Mouse (Mus musculus) heart, postnatal 0 days (tissue): ENCODE results near the gene Kcnq4. TPM values are rescaled to one million over a fixed set of nuclear protein-coding genes. Genes with fewer than 3 reads are reported as not detected.
A peak's percentile ranks its signal among the peaks of the same experiment; 100 is the strongest.

Experiments
- ATAC-seq: fragments of 200-750 bp; cut with Nextera tagmentation; 2 replicates; pipeline ENCODE4 v1.8.0; 2017; ENCODE audit warnings: low read depth, moderate number of reproducible peaks, moderate library complexity; ENCODE audit not compliant: insufficient read depth
- DNase-seq: peaks from one replicate; pipeline ENCODE4 v3.0.0-alpha.2; 2016; ENCODE audit warnings: low spot score
- H3K27ac ChIP-seq: fragments of 300-500 bp; sonication (generic); 2 replicates; pipeline ENCODE4 v1.5.1; 2014; ENCODE audit warnings: low read depth, mild to moderate bottlenecking
- H3K27me3 ChIP-seq: fragments of 300-500 bp; sonication (generic); 2 replicates; pipeline ENCODE4 v1.6.1; 2014; ENCODE audit warnings: low read length, mixed read lengths; ENCODE audit not compliant: control insufficient read depth, insufficient read depth
- H3K36me3 ChIP-seq: fragments of 300-500 bp; sonication (generic); replicated peaks from 2 replicates; pipeline ENCODE4 v1.6.1; 2014; ENCODE audit warnings: low read length, mixed read lengths; ENCODE audit not compliant: control insufficient read depth, insufficient read depth
- H3K4me1 ChIP-seq: fragments of 300-500 bp; sonication (generic); 2 replicates; pipeline ENCODE4 v1.6.1; 2014; ENCODE audit warnings: antibody characterized with exemption; ENCODE audit not compliant: control insufficient read depth, insufficient read depth
- H3K4me2 ChIP-seq: fragments of 300-500 bp; sonication (generic); 2 replicates; pipeline ENCODE4 v1.6.1; 2014; ENCODE audit warnings: low read depth, mild to moderate bottlenecking, low read length, moderate library complexity
- H3K4me3 ChIP-seq: fragments of 300-500 bp; sonication (generic); 2 replicates; pipeline ENCODE4 v1.5.1; 2014; ENCODE audit warnings: low read depth, low read length
- H3K9ac ChIP-seq: fragments of 300-500 bp; sonication (generic); replicated peaks from 2 replicates; pipeline ENCODE4 v1.6.1; 2014; ENCODE audit warnings: low read depth, low read length, mixed read lengths
- H3K9me3 ChIP-seq: fragments of 300-500 bp; sonication (generic); replicated peaks from 2 replicates; pipeline ENCODE4 v1.6.1; 2016; ENCODE audit warnings: low read length; ENCODE audit not compliant: control insufficient read depth
- CTCF ChIP-seq: IDR thresholded peaks from 2 replicates; pipeline ENCODE4 v1.5.1; 2016; ENCODE audit warnings: antibody characterized with exemption, control low read depth, low read depth
- EP300 ChIP-seq: IDR thresholded peaks from 2 replicates; pipeline ENCODE4 v1.6.1; 2016; ENCODE audit warnings: antibody characterized with exemption, low read depth
- WGBS: fragments of 180-500 bp; shearing (Covaris S2); extraction: QIAGEN DNeasy Blood & Tissue Kit; methylation state at CpG from one replicate; pipeline ENCODE4 v1.1.7; 2014; 5-methylcytosine and 5-hydroxymethylcytosine counted together
- polyA plus RNA-seq: library from polyadenylated mRNA; unstranded; fragments of >200 nt; fragmentation: Nextera tagmentation; extraction: Ambion mirVana; gene quantifications from 2 replicates; pipeline ENCODE4 v1.2.1, GENCODE M21; 2015
- total RNA-seq: library from RNA; depleted of rRNA; stranded (reverse); fragments of >200 nt; gene quantifications from 2 replicates; pipeline ENCODE4 v1.2.3, GENCODE M21; 2014; ENCODE audit warnings: low replicate concordance

Kcnq4 gene
- total and polyA plus RNA-seq, 2 experiments from 2014 or later, result 0.57 to 2.9 TPM

DNA sequence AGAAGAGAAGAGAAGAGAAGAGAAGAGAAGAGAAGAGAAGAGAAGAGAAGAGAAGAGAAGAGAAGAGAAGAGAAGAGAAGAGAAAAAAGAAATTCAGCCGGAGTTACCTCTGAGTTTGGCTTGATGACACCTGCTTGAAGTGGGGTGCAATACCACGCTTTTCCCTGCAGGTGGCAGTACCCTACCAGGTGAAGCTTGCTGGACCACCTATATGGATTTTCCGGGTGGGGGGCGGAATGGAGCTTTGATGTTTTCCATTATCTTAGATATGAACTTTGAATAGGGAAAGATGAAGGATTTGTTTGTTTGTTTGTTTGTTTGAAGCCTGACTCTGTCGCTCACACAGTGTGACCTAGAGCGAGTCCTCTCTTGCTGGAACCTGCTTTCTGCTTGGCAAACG is 67.5 kb downstream of the Kcnq4 start:
- Histone ChIP-seq H3K9me3 (no peaks in the 10 kb centered on the region), H3K4me1 (no peaks in the 10 kb centered on the region), H3K36me3 (no peaks in the 10 kb centered on the region), H3K27me3 (no peaks in the 10 kb centered on the region), H3K4me2 (no peak overlapping the region), H3K4me3 (no peak overlapping the region), H3K9ac (no peak overlapping the region), H3K27ac (no peak overlapping the region)
- 50% methylated on average over 7 of the region's 7 CpGs for WGBS
- ATAC-seq, result no peak
- DNase-seq, result peak; percentile 25
- peak; percentile 70 for TF ChIP-seq CTCF
- TF ChIP-seq EP300, result no peak

DNA sequence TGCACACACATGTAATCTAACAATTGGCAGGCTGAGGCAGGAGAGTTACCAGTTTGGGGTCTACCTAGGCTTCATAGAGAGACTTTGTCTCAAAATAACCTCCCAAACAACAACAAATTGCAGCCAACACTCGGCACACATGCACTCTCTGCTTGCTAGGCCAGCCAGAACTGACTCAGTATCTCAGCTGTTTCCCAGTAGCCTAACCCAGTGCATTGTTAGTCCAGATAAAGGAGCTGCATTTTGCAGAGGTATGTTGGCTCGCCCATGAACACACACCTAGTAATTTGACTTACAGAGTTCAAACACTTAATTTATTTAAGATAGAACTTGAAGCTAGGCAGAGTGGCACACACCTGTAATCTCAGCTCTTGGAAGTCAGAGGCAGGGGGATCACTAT is 72.8 kb downstream of the Kcnq4 start:
- no peaks in the 10 kb centered on the region for H3K36me3 ChIP-seq

DNA sequence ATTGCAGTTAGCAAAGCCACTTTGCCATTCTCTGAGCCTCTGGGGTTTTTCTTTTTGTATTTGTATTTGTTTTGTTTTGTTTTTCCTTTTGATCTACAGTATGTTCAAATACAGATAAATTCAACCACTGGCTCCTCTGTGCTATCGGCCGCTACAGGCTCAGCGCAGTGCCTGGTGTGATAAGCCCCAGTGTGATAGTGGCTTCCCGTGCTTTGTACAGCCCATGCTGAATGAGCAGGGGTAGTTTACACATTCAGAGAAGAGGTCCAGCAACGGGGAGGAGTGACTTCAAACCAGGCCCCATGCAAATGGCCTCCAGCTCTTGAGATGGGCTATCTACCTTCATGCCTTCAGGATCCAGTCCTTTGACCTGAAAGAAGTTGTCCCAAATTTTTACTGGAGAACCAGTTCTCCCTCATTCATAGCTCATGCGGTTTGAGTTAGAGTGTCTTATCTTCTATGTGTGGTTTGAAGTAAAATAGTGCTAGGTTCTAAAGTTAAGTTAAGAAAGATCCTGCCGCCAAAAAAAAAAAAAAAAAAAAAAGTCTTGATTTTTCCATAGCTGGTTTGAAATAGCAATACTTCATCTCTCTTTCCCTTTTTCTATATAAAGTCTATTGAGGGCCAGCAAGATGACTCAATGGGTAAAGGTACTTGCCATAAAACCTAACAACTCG is 73.5 kb downstream of the Kcnq4 start:
- ATAC-seq (no peak), DNase-seq (peak; percentile 7)
- H3K9ac ChIP-seq, result no peak overlapping the region
- no peaks in the 10 kb centered on the region for H3K36me3 ChIP-seq
- H3K9me3 ChIP-seq, result no peaks in the 10 kb centered on the region; the same call in 1 of the 2 replicates
- no peaks in the 10 kb centered on the region for H3K27me3 ChIP-seq
- no peak overlapping the region for H3K4me3 ChIP-seq
- no peak for TF ChIP-seq CTCF
- TF ChIP-seq EP300, result no peak
- H3K4me1 ChIP-seq, result no peaks in the 10 kb centered on the region
- WGBS, result 46% methylated on average over 8 of the region's 8 CpGs
- no peak overlapping the region for H3K4me2 ChIP-seq
- no peak overlapping the region for H3K27ac ChIP-seq

More for the DNA sequence above, 72.8 kb downstream of the Kcnq4 start:
- H3K4me2 ChIP-seq, result no peak overlapping the region
- no peaks in the 10 kb centered on the region for H3K4me1 ChIP-seq
- no peak overlapping the region for H3K27ac ChIP-seq
- WGBS, result 72% methylated on average over 2 of the region's 2 CpGs
- H3K4me3 ChIP-seq, result no peak overlapping the region
- TF ChIP-seq EP300, result no peak
- TF ChIP-seq CTCF, result no peak
- H3K27me3 ChIP-seq, result no peaks in the 10 kb centered on the region
- DNase-seq, result no peak
- H3K9me3 ChIP-seq, result no peaks in the 10 kb centered on the region
- no peak for ATAC-seq
- H3K9ac ChIP-seq, result no peak overlapping the region

DNA sequence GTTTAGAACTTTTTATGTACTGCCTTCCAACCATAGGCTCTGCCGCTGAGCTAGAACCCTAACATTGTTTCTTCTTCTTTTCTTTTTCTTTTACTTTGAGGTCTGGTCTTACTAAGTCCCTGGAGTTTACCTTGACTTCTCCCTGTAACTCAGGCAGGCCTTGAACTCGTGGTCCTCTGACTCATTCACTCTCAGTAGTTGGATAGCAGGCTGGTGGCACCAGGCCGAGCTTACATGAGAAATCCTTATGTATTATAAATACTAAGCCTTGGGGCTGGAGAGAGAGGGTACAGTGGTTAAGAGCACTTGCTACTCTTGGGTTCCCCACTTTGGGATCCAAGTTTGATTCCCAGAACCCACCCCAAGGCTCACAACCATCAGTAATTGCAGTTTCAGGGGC is 74.8 kb downstream of the Kcnq4 start:
- Histone ChIP-seq H3K36me3 (no peaks in the 10 kb centered on the region), H3K9ac (no peak overlapping the region), H3K27me3 (no peaks in the 10 kb centered on the region), H3K4me2 (no peak overlapping the region), H3K9me3 (no peaks in the 10 kb centered on the region; the same call in 1 of the 2 replicates), H3K27ac (no peak overlapping the region), H3K4me3 (no peak overlapping the region), H3K4me1 (0 out of 2 replicates have a peak, but pooled peaks cover 4% of the 10 kb centered on the region)
- no peak for DNase-seq
- ATAC-seq, result no peak
- WGBS, result 86% methylated on average over 3 of the region's 3 CpGs
- TF ChIP-seq CTCF (no peak), EP300 (no peak)

DNA sequence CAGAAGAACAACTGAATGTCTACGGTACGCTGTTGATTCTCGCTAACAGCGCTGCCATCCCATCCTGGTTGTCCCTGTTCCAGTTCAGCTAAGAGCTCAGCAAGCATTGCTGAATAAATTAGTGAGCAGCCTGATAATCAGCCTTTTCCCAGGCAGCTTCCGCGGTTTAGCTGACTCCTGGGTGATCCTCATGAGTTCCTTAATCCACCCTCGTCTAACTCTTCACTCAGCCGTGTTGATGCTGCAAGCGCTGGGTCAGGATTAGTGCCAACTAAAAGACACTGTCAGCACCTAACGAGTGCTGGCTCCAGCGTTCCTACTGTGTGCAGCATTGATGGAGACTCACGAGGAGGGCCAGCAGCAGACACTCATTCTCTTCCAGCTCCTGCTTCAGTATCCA is 77.4 kb downstream of the Kcnq4 start:
- Histone ChIP-seq H3K4me1 (peaks cover 7% of the 10 kb centered on the region; the same call in 1 of the 2 replicates), H3K27me3 (no peaks in the 10 kb centered on the region), H3K4me3 (no peak overlapping the region), H3K4me2 (no peak overlapping the region), H3K9ac (no peak overlapping the region), H3K36me3 (no peaks in the 10 kb centered on the region), H3K27ac (no peak overlapping the region), H3K9me3 (no peaks in the 10 kb centered on the region; the same call in 1 of the 2 replicates)
- DNase-seq, result no peak
- TF ChIP-seq EP300 (no peak), CTCF (no peak)
- 52% methylated on average over 12 of the region's 12 CpGs for WGBS
- no peak for ATAC-seq

DNA sequence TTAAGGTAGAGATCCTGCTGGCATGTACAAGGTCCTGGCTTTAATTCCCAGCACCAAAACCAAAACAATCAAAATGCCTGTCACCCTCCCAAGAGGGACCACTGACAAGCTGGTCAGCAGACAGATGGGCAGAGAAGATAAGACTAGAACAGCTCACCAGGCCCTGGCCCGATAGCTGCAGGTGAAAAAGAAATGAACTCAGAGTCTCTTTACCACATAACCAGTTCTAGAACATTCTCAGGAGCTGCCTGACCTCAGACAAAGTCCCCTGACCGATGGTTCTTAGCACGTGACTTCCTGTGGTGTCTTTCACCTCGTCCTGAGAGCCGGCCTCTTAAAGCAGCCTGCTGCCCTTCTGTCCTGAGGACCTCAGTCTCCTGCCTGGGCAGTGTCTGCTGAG is 78.8 kb downstream of the Kcnq4 start:
- no peak for ATAC-seq
- Histone ChIP-seq H3K4me2 (no peak overlapping the region), H3K4me1 (peaks cover 13% of the 10 kb centered on the region; the same call in 1 of the 2 replicates), H3K9ac (no peak overlapping the region), H3K4me3 (no peak overlapping the region), H3K27ac (no peak overlapping the region), H3K9me3 (no peaks in the 10 kb centered on the region; the same call in 1 of the 2 replicates), H3K36me3 (no peaks in the 10 kb centered on the region), H3K27me3 (no peaks in the 10 kb centered on the region)
- no peak for TF ChIP-seq CTCF
- TF ChIP-seq EP300, result no peak
- 80% methylated on average over 5 of the region's 5 CpGs for WGBS
- DNase-seq, result no peak
